Mouse (Mus musculus): Measurements from ENCODE around the gene Cilp2. TPM values are rescaled to one million over a fixed set of nuclear protein-coding genes. Genes with fewer than 3 reads are reported as not detected.

Cilp2 gene
- total and polyA plus RNA-seq, 2 experiments from 2014 or later: 10.1 to 13.8 TPM

- Histone ChIP-seq H3K4me2 (ENCODE audit: low read depth) (no peak overlapping the region), H3K9me3 (ENCODE audit: low read length) (no peaks in the 10 kb centered on the region), H3K36me3 (ENCODE audit: insufficient read depth) (peaks cover 3% of the 10 kb centered on the region; the same call in 1 of the 2 replicates), H3K4me1 (ENCODE audit: insufficient read depth) (0 out of 2 replicates have a peak, but pooled peaks cover 6% of the 10 kb centered on the region), H3K9ac (no peak overlapping the region), H3K27me3 (ENCODE audit: insufficient read depth, low read length) (peaks cover 8% of the 10 kb centered on the region), H3K27ac (ENCODE audit: low read depth, low read length) (no peak overlapping the region), H3K4me3 (ENCODE audit: low read depth, low read length) (no peak overlapping the region)
- TF ChIP-seq CTCF (IDR thresholded peaks at IDR 0.05; ENCODE audit: low read depth): no peak
- WGBS: 49% methylated on average over 10 of the region's 10 CpGs
- DNase-seq (no peak), ATAC-seq (no peak)
These were observed 11.4 kb downstream of the Cilp2 start for GRCm38 (mm10) chr8:69876097-69876496.

GRCm38 (mm10) chr8:69874654-69875053 is 12.8 kb downstream of the Cilp2 start:
- Histone ChIP-seq H3K4me2 (ENCODE audit: low read depth) (no peak overlapping the region), H3K36me3 (ENCODE audit: insufficient read depth) (peaks cover 3% of the 10 kb centered on the region; the same call in 1 of the 2 replicates), H3K27ac (ENCODE audit: low read depth, low read length) (no peak overlapping the region), H3K4me3 (ENCODE audit: low read depth, low read length) (no peak overlapping the region), H3K9ac (no peak overlapping the region), H3K27me3 (ENCODE audit: insufficient read depth, low read length) (no peaks in the 10 kb centered on the region), H3K9me3 (ENCODE audit: low read length) (no peaks in the 10 kb centered on the region), H3K4me1 (ENCODE audit: insufficient read depth) (no peaks in the 10 kb centered on the region)
- ATAC-seq (no peak), DNase-seq (no peak)
- no peak for TF ChIP-seq CTCF (IDR thresholded peaks at IDR 0.05; ENCODE audit: low read depth)
- WGBS: 83% methylated on average over 13 of the region's 13 CpGs

GRCm38 (mm10) chr8:69874155-69874554 is 13.3 kb downstream of the Cilp2 start:
- Histone ChIP-seq H3K4me1 (ENCODE audit: insufficient read depth) (no peaks in the 10 kb centered on the region), H3K9ac (no peak overlapping the region), H3K9me3 (ENCODE audit: low read length) (no peaks in the 10 kb centered on the region), H3K36me3 (ENCODE audit: insufficient read depth) (peaks cover 3% of the 10 kb centered on the region; the same call in 1 of the 2 replicates), H3K4me3 (ENCODE audit: low read depth, low read length) (no peak overlapping the region), H3K27ac (ENCODE audit: low read depth, low read length) (no peak overlapping the region), H3K4me2 (ENCODE audit: low read depth) (no peak overlapping the region), H3K27me3 (ENCODE audit: insufficient read depth, low read length) (no peaks in the 10 kb centered on the region)
- ATAC-seq: peak; percentile 17; the same call in 1 of the 2 replicates
- WGBS: 12% methylated on average over 9 of the region's 9 CpGs
- TF ChIP-seq CTCF (IDR thresholded peaks at IDR 0.05; ENCODE audit: low read depth): peak; percentile 84
- peak; percentile 85 for DNase-seq

DNA sequence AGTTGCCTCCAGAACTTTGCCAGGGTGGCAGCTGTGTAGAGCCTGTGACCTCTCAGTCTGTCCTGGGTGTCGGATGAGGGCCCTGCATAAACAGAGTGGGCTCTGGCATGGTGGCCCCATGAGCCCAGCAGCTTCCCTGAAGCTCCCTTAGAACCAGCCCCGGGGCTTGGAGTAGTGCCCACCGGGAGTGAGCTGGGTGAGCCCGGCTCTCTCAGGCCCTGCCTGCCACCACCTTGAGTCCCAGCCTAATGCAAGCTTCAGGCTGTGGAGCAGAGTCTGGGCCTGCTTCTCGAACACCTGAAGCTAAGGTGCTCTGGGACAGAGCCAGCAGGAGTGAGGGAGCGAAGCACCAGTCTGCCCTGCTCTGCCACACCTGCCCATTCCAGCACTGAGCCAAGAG is 16.6 kb downstream of the Cilp2 start:
- DNase-seq: no peak
- Histone ChIP-seq H3K9me3 (ENCODE audit: low read length) (no peaks in the 10 kb centered on the region), H3K9ac (no peak overlapping the region), H3K27ac (ENCODE audit: low read depth, low read length) (no peak overlapping the region), H3K27me3 (ENCODE audit: insufficient read depth, low read length) (no peaks in the 10 kb centered on the region), H3K4me2 (ENCODE audit: low read depth) (no peak overlapping the region), H3K4me1 (ENCODE audit: insufficient read depth) (no peaks in the 10 kb centered on the region), H3K4me3 (ENCODE audit: low read depth, low read length) (no peak overlapping the region), H3K36me3 (ENCODE audit: insufficient read depth) (peaks cover 3% of the 10 kb centered on the region; the same call in 1 of the 2 replicates)
- TF ChIP-seq CTCF (IDR thresholded peaks at IDR 0.05; ENCODE audit: low read depth): no peak
- WGBS: 92% methylated on average over 6 of the region's 6 CpGs
- ATAC-seq: no peak

DNA sequence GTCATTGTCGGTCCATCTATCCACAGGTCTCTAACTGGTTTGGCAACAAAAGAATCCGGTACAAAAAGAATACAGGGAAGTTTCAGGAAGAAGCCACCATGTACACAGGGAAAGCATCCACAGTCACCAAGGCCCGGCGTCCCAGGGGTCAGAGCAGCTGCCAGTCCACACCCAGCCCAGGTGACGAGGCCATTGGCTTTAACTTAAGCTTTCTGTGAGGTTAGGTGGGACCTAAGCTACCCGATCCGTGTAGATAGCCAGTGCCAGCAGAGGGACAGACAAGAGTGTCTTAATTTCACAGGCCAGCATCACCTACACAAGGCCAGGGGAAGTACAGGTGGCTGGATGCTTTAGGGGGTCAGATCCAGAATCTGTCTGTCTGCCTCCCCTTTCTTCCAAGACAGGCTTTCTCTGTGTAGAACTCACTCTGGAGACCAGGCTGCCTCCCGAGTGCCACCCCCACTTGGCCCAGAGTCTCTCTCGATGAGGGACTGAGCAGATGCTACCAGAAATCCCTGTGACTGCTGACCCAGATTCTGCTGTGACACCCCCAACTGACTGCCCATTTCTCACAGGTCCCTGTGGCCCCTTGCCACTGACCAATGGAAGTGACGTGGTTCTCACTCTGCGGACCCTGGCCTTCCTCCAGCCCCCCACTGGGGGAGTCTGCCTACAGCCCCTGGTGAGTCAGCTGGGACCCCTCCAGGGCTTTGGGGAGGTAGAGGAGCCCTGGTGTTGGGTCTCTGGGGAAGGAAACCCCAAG is 17.3 kb downstream of the Cilp2 start:
- no peak for DNase-seq
- H3K9me3 ChIP-seq (ENCODE audit: low read length): no peaks in the 10 kb centered on the region
- no peak overlapping the region for H3K27ac ChIP-seq (ENCODE audit: low read depth, low read length)
- no peak overlapping the region for H3K4me3 ChIP-seq (ENCODE audit: low read depth, low read length)
- no peaks in the 10 kb centered on the region for H3K27me3 ChIP-seq (ENCODE audit: insufficient read depth, low read length)
- H3K4me2 ChIP-seq (ENCODE audit: low read depth): no peak overlapping the region
- no peaks in the 10 kb centered on the region for H3K4me1 ChIP-seq (ENCODE audit: insufficient read depth)
- TF ChIP-seq CTCF (IDR thresholded peaks at IDR 0.05; ENCODE audit: low read depth): no peak
- ATAC-seq: no peak
- H3K9ac ChIP-seq: no peak overlapping the region
- WGBS: 84% methylated on average over 11 of the region's 11 CpGs
- peaks cover 3% of the 10 kb centered on the region; the same call in 1 of the 2 replicates for H3K36me3 ChIP-seq (ENCODE audit: insufficient read depth)

GRCm38 (mm10) chr8:69867696-69868326 is 19.7 kb downstream of the Cilp2 start:
- no peaks in the 10 kb centered on the region for H3K27me3 ChIP-seq (ENCODE audit: insufficient read depth, low read length)
- no peaks in the 10 kb centered on the region for H3K9me3 ChIP-seq (ENCODE audit: low read length)
- ATAC-seq (no peak), DNase-seq (no peak)
- no peak overlapping the region for H3K9ac ChIP-seq
- peaks cover 9% of the 10 kb centered on the region for H3K36me3 ChIP-seq (ENCODE audit: insufficient read depth)
- no peak for TF ChIP-seq CTCF (IDR thresholded peaks at IDR 0.05; ENCODE audit: low read depth)
- no peaks in the 10 kb centered on the region for H3K4me1 ChIP-seq (ENCODE audit: insufficient read depth)
- H3K4me3 ChIP-seq (ENCODE audit: low read depth, low read length): no peak overlapping the region
- no peak overlapping the region for H3K4me2 ChIP-seq (ENCODE audit: low read depth)
- 87% methylated on average over 5 of the region's 5 CpGs for WGBS
- H3K27ac ChIP-seq (ENCODE audit: low read depth, low read length): no peak overlapping the region

GRCm38 (mm10) chr8:69864180-69864579 is 23.3 kb downstream of the Cilp2 start:
- Histone ChIP-seq H3K9ac (no peak overlapping the region), H3K27me3 (ENCODE audit: insufficient read depth, low read length) (no peaks in the 10 kb centered on the region), H3K9me3 (ENCODE audit: low read length) (no peaks in the 10 kb centered on the region), H3K4me2 (ENCODE audit: low read depth) (no peak overlapping the region), H3K27ac (ENCODE audit: low read depth, low read length) (no peak overlapping the region), H3K36me3 (ENCODE audit: insufficient read depth) (peaks cover 14% of the 10 kb centered on the region), H3K4me1 (ENCODE audit: insufficient read depth) (no peaks in the 10 kb centered on the region), H3K4me3 (ENCODE audit: low read depth, low read length) (no peak overlapping the region)
- no peak for TF ChIP-seq CTCF (IDR thresholded peaks at IDR 0.05; ENCODE audit: low read depth)
- ATAC-seq (no peak), DNase-seq (no peak)
- 82% methylated on average over 5 of the region's 5 CpGs for WGBS

Data from forebrain, postnatal 0 days (tissue).